Mouse (Mus musculus) testis, adult 2 months (tissue): ENCODE measurements around the gene Srsf9.
"Not testable (repeated sequence)": the region's sequence is repeated elsewhere in the genome, so short reads cannot be mapped to it uniquely, and the experiment has no call there.

Experiments used
- CTCF ChIP-seq: fragments of 200-500 bp; IDR thresholded peaks from 2 replicates; pipeline ENCODE4 v1.5.1; 2012; ENCODE audit warnings: low read depth, mild to moderate bottlenecking, inconsistent platforms, low read length, moderate library complexity; ENCODE audit not compliant: control insufficient read depth, insufficient read depth, insufficient replicate concordance
- POLR2A ChIP-seq: fragments of 200-500 bp; IDR thresholded peaks from 2 replicates; pipeline ENCODE4 v1.6.1; 2012; ENCODE audit warnings: low read depth, mild to moderate bottlenecking, inconsistent platforms, low read length, moderate library complexity; ENCODE audit not compliant: control insufficient read depth

DNA sequence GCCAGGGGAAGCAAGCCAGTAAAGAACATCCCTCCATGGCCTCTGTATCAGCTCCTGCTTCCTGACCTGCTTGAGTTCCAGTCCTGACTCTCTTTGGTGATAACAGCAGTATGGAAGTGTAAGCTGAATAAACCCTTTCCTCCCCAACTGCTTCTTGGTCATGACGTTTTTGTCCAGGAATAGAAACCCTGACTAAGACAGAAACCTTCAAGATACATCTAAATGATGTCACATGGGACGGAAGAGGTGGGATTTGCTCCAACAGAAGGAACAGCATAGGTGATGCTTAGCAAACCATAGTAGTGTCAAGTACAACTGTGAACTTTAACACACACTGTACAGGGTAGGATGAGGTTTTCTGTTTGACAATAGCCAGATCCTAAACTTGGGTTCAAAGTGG lies 51.9 kb downstream of the Srsf9 start:
- not testable (repeated sequence) for TF ChIP-seq CTCF, POLR2A
